Mouse (Mus musculus) kidney, postnatal 0 days (tissue): Measurements from ENCODE around the gene Tpst1. TPM values are rescaled to one million over a fixed set of nuclear protein-coding genes. Genes with fewer than 3 reads are reported as not detected.

Source experiments
- ATAC-seq: fragments of 200-750 bp; cut with Nextera tagmentation; replicated peaks from 2 replicates; pipeline ENCODE4 v1.8.0; 2017; ENCODE audit warnings: low read depth, moderate number of reproducible peaks, moderate TSS enrichment, moderate library complexity; ENCODE audit not compliant: low FRiP score
- DNase-seq: peaks from one replicate; pipeline ENCODE4 v3.0.0-alpha.2; 2016; ENCODE audit warnings: low spot score
- H3K27ac ChIP-seq: fragments of 300-500 bp; sonication (generic); 2 replicates; pipeline ENCODE4 v1.5.1; 2014; ENCODE audit warnings: mild to moderate bottlenecking
- H3K27me3 ChIP-seq: fragments of 300-500 bp; sonication (generic); 2 replicates; pipeline ENCODE4 v1.6.1; 2014; ENCODE audit warnings: low read length, mixed read lengths; ENCODE audit not compliant: insufficient read depth
- H3K36me3 ChIP-seq: fragments of 300-500 bp; sonication (generic); 2 replicates; pipeline ENCODE4 v1.6.1; 2014; ENCODE audit warnings: low read length, mixed read lengths; ENCODE audit not compliant: insufficient read depth
- H3K4me1 ChIP-seq: fragments of 300-500 bp; sonication (generic); replicated peaks from 2 replicates; pipeline ENCODE4 v1.6.1; 2014; ENCODE audit warnings: antibody characterized with exemption, low read length, mixed read lengths; ENCODE audit not compliant: insufficient read depth
- H3K4me2 ChIP-seq: fragments of 300-500 bp; sonication (generic); 2 replicates; pipeline ENCODE4 v1.6.1; 2014; ENCODE audit warnings: mild to moderate bottlenecking, low read length, moderate library complexity, mixed read lengths
- H3K4me3 ChIP-seq: fragments of 300-500 bp; sonication (generic); replicated peaks from 2 replicates; pipeline ENCODE4 v1.5.1; 2014; ENCODE audit warnings: low read depth, low read length
- H3K9ac ChIP-seq: fragments of 300-500 bp; sonication (generic); 2 replicates; pipeline ENCODE4 v1.6.1; 2014; ENCODE audit warnings: low read depth, low read length
- H3K9me3 ChIP-seq: fragments of 300-500 bp; sonication (generic); replicated peaks from 2 replicates; pipeline ENCODE4 v1.6.1; 2016; ENCODE audit warnings: low read length, inconsistent platforms, mixed read lengths
- CTCF ChIP-seq: IDR thresholded peaks from 2 replicates; pipeline ENCODE4 v1.5.1; 2016; ENCODE audit warnings: antibody characterized with exemption, low read depth, mild to moderate bottlenecking, moderate library complexity
- WGBS: fragments of 180-500 bp; shearing (Covaris S2); extraction: QIAGEN DNeasy Blood & Tissue Kit; methylation state at CpG from one replicate; pipeline ENCODE4 v1.1.7; 2014; 5-methylcytosine and 5-hydroxymethylcytosine counted together
- polyA plus RNA-seq: library from polyadenylated mRNA; unstranded; fragments of >200 nt; fragmentation: Nextera tagmentation; extraction: Ambion mirVana; gene quantifications from 2 replicates; pipeline ENCODE4 v1.2.1, GENCODE M21; 2015

Tpst1 gene
- 63.9 and 66.5 TPM in 2 replicates for polyA plus RNA-seq

DNA sequence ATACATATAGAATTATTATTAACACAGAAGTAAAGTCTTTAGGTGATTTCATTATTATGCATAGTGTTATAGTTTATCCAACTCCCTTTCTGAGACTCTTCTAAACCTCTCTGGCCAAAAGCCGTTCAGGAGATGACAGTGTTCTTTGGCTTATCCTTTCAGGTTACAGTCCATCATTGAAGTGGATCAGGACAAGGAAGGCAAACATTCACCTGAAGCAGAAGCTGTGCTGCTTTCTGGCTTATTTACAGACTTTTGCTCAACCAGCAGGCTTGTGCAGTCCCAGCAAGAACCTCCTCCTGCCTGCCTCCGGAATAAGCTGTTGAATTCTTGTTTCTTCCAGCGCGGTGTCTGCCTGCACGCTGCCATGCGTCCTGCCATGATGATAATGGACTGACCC is at the start of gene Tpst1:
TSS of gene Tpst1 (plus strand) at position 301 of the 400 bp plus-strand sequence.
- Histone ChIP-seq H3K4me1 (no peaks in the 10 kb centered on the region; the same call in 1 of the 2 replicates), H3K4me2 (no peak within 1 kb of the TSS), H3K27ac (no peak within 1 kb of the TSS), H3K9ac (no peak within 1 kb of the TSS), H3K9me3 (no peaks in the 10 kb centered on the region), H3K27me3 (no peaks in the 10 kb centered on the region), H3K4me3 (no peak within 1 kb of the TSS), H3K36me3 (no peaks in the 10 kb centered on the region)
- no peak for TF ChIP-seq CTCF
- ATAC-seq (no peak), DNase-seq (no peak)
- WGBS = 92% methylated on average over 6 of the region's 6 CpGs

DNA sequence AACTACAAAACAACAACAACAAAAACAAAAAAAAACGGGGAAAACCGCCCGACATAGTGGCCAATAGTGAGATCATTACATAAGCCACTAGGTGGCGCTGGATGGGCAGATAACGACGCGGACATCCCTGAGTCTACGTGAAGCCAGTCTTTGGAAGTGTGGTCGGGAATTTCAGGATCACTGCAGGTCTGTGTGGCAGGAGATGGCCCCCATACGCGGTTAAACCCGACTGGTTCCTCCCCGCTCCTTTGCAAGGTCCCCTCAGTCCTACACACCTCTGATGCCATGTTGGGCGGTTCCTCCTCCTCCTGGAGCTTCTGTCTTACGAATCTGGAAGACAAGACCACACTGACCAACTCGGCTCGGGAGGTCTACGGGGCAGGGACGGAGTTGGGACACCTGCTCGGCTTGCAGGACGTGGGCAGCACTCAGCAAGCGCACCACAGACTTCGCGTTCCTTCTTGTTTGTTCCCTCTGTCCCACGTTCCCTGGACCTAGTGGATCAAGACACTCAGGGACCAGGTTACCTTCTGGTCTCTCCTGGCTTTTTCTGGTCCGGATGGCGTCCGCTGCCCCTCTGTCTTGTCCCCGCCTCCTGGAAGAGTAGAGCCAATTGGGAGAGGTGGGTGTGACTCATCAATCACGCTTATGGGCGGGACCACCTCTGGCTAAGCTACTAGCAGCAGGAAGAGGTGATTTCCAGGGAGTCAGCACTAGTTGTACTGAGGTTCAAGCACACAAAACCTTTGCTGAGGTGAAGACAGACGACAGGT is 49.2 kb upstream of the Tpst1 start:
- Histone ChIP-seq H3K4me1 (0 out of 2 replicates have a peak, but pooled peaks cover 4% of the 10 kb centered on the region), H3K36me3 (no peaks in the 10 kb centered on the region), H3K27me3 (no peaks in the 10 kb centered on the region), H3K9me3 (no peaks in the 10 kb centered on the region), H3K9ac (peak overlapping the region; percentile 67), H3K27ac (peak overlapping the region; percentile 90), H3K4me2 (peak overlapping the region; percentile 89), H3K4me3 (peak overlapping the region; percentile 70)
- under 1% methylated on average over 32 of the region's 32 CpGs for WGBS
- DNase-seq (peak; percentile 97), ATAC-seq (peak; percentile 92)
- TF ChIP-seq CTCF = peak; percentile 84

GRCm38 (mm10) chr5:130027134-130027533 is 46.0 kb upstream of the Tpst1 start:
- no peak overlapping the region for H3K4me2 ChIP-seq
- no peaks in the 10 kb centered on the region for H3K9me3 ChIP-seq
- H3K4me3 ChIP-seq = no peak overlapping the region
- no peak overlapping the region for H3K27ac ChIP-seq
- H3K4me1 ChIP-seq = 0 out of 2 replicates have a peak, but pooled peaks cover 4% of the 10 kb centered on the region
- H3K9ac ChIP-seq = no peak overlapping the region
- 62% methylated on average over 5 of the region's 5 CpGs for WGBS
- TF ChIP-seq CTCF = no peak
- no peaks in the 10 kb centered on the region for H3K27me3 ChIP-seq
- no peak for DNase-seq
- ATAC-seq = no peak; the same call in 1 of the 2 replicates
- H3K36me3 ChIP-seq = no peaks in the 10 kb centered on the region

DNA sequence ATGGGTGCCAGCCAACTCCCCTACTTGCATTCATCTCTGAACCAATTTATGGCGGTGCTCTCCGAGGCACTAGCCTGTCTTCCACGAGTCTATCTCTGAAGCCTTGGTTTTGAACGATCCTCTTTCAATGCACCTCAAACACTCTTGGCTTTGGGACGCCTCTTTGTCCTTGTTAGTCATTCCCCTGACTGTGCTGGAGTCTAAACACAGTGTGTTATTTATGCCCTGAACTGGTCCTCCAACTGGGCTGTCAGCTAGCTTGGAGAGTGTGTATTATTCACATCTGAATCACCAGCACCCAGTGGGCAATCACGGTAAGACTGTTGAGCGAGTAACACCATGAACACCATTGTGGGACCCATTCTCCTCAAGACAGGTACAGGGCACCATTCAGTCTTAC is 45.4 kb upstream of the Tpst1 start:
- ATAC-seq (no peak), DNase-seq (no peak)
- no peak overlapping the region for H3K27ac ChIP-seq
- H3K9me3 ChIP-seq = no peaks in the 10 kb centered on the region
- H3K36me3 ChIP-seq = no peaks in the 10 kb centered on the region
- no peak for TF ChIP-seq CTCF
- H3K9ac ChIP-seq = no peak overlapping the region
- no peak overlapping the region for H3K4me3 ChIP-seq
- WGBS = 88% methylated on average over 7 of the region's 7 CpGs
- no peak overlapping the region for H3K4me2 ChIP-seq
- H3K27me3 ChIP-seq = no peaks in the 10 kb centered on the region
- H3K4me1 ChIP-seq = 0 out of 2 replicates have a peak, but pooled peaks cover 4% of the 10 kb centered on the region

GRCm38 (mm10) chr5:130029142-130029897 is 43.8 kb upstream of the Tpst1 start, which contains the start of the genes Asl and Crcp:
Gene Asl, minus strand, starts transcription at chr5:130029247.
Gene Crcp, plus strand, starts transcription at chr5:130029290.
- DNase-seq (peak; percentile 82), ATAC-seq (peak; percentile 77)
- Histone ChIP-seq H3K4me3 (peak within 1 kb of the TSS; percentile 68), H3K27ac (peak within 1 kb of the TSS; percentile 95), H3K4me1 (no peaks in the 10 kb centered on the region), H3K27me3 (no peaks in the 10 kb centered on the region), H3K9ac (peak within 1 kb of the TSS; percentile 77), H3K9me3 (no peaks in the 10 kb centered on the region), H3K4me2 (peak within 1 kb of the TSS; percentile 73), H3K36me3 (no peaks in the 10 kb centered on the region)
- 1% methylated on average over 51 of the region's 51 CpGs for WGBS
- no peak for TF ChIP-seq CTCF
